Mouse (Mus musculus): ENCODE results near the gene Rubcnl.

Gene Rubcnl

DNA sequence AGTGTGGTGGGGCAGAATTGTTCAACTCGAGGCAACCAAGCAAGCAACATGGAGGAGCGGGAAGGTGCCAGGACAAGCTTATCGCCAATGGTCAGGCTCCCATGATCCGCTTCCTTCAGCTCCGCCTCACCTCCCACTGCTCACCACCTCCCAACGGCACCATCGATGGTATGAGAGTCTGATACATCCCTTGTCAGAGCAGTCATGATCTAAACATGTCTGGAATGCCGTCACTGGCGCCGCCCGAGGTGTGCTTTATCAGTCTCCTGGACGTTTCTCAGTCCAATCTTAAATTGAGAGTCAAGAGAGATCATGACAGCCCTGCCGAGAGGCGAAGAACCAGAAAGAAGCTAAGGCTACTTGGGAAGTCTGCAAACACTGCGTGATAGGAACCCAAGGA, 55.3 kb downstream of the Rubcnl start:
- DNase-seq = no peak

- peak in 1 of 2 experiments; percentile 12 for DNase-seq
Measured at GRCm38 (mm10) chr14:75075299-75076180, 59.7 kb downstream of the Rubcnl start.

DNA sequence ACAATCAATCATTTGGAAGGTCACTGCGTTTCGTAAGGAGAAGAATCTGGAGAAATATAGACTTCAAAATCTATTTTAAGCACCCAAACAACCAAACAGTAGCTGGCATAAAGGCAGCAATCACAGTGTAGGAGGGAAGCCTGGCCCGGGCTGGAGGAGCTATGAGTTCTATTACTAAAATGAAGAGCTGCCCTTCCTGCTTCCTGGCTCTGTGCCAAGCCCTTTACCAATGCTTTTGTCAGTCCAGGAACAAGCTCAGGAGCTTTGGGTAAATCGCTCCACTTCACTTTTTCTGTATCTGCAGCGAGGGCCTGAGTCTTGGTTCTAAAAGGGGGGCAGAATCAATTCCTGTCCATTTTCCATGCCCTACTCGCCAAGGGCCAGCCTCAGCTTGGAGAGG, 62.1 kb downstream of the Rubcnl start:
- peak; percentile 42 to 57 for DNase-seq
